Mouse (Mus musculus) effector memory CD4-positive, alpha-beta T cell, adult 5 months (primary cell): ENCODE measurements around the gene Zkscan4. TPM values are rescaled to one million over a fixed set of nuclear protein-coding genes. Genes with fewer than 3 reads are reported as not detected.

ENCODE experiments used
- polyA plus RNA-seq: library from polyadenylated mRNA; unstranded; fragments of 100-300 nt; shearing (Covaris generic); gene quantifications from one replicate; pipeline ENCODE4 v1.2.1, GENCODE M21; 2017

The Zkscan4 gene
- polyA plus RNA-seq, result not detected

GRCm38 (mm10) chr13:21478759-21479670, at the start of gene Zkscan4, which contains the start of gene Gm10065:
Gene Zkscan4, plus strand, starts transcription at chr13:21478907.
Gene Gm10065, minus strand, starts transcription at chr13:21479441.

GRCm38 (mm10) chr13:21440503-21441206, 38.1 kb upstream of the Zkscan4 start, which contains the start of gene Pgbd1:
Gene Pgbd1, minus strand, starts transcription at chr13:21441058.

GRCm38 (mm10) chr13:21453449-21453848, 25.3 kb upstream of the Zkscan4 start, which contains the start of gene Zscan26:
Gene Zscan26, minus strand, starts transcription at chr13:21453730.

GRCm38 (mm10) chr13:21468061-21469019, 10.4 kb upstream of the Zkscan4 start, which contains the start of gene Nkapl:
Gene Nkapl, minus strand, starts transcription at chr13:21468509.

GRCm38 (mm10) chr13:21495080-21495479, 16.4 kb downstream of the Zkscan4 start, which contains the start of gene AK157302:
Gene AK157302, plus strand, starts transcription at chr13:21495223.

GRCm38 (mm10) chr13:21501182-21501581, 22.5 kb downstream of the Zkscan4 start, which contains the start of gene Gm11273:
Gene Gm11273, minus strand, starts transcription at chr13:21501418.

GRCm38 (mm10) chr13:21530781-21531201, 52.1 kb downstream of the Zkscan4 start, which contains the start of gene Zkscan8:
Gene Zkscan8, minus strand, starts transcription at chr13:21531120.

Other genes starting within 250 kb of the Zkscan4 start
- 0.22 TPM for gene Gpx5, start 186.2 kb upstream of the Zkscan4 start, polyA plus RNA-seq
- gene Gpx6, start 166.8 kb upstream of the Zkscan4 start, polyA plus RNA-seq, result not detected
- gene Olfr1367, start 132.0 kb upstream of the Zkscan4 start, polyA plus RNA-seq, result not detected
- 3.6 TPM for gene Zscan12, start 116.1 kb upstream of the Zkscan4 start, polyA plus RNA-seq
- 38.3 TPM for gene Zkscan3, start 76.2 kb upstream of the Zkscan4 start, polyA plus RNA-seq
- gene Pgbd1, start 37.8 kb upstream of the Zkscan4 start, polyA plus RNA-seq, result 0.21 TPM
- 7.0 TPM for gene Zscan26, start 25.2 kb upstream of the Zkscan4 start, polyA plus RNA-seq
- gene Nkapl, start 10.4 kb upstream of the Zkscan4 start, polyA plus RNA-seq, result not detected
- not detected for gene Gm10065, start 534 bp downstream of the Zkscan4 start, polyA plus RNA-seq
- 0.20 TPM for gene AK157302, start 16.3 kb downstream of the Zkscan4 start, polyA plus RNA-seq
- gene Gm11273, start 22.5 kb downstream of the Zkscan4 start, polyA plus RNA-seq, result 5.8 TPM
- gene Zkscan8, start 52.2 kb downstream of the Zkscan4 start, polyA plus RNA-seq, result 3.2 TPM
- gene Olfr1366, start 63.9 kb downstream of the Zkscan4 start, polyA plus RNA-seq, result not detected
- not detected for gene Olfr1535, start 81.0 kb downstream of the Zkscan4 start, polyA plus RNA-seq
- gene Olfr1364, start 102.9 kb downstream of the Zkscan4 start, polyA plus RNA-seq, result not detected
- gene Olfr1362, start 135.1 kb downstream of the Zkscan4 start, polyA plus RNA-seq, result not detected
- gene Olfr11, start 163.6 kb downstream of the Zkscan4 start, polyA plus RNA-seq, result not detected
- not detected for gene Olfr1361, start 184.5 kb downstream of the Zkscan4 start, polyA plus RNA-seq
- gene Olfr1360, start 198.5 kb downstream of the Zkscan4 start, polyA plus RNA-seq, result not detected
- gene Olfr1359, start 219.2 kb downstream of the Zkscan4 start, polyA plus RNA-seq, result not detected
- gene Hist1h2bl, start 237.2 kb downstream of the Zkscan4 start, polyA plus RNA-seq, result not detected
- gene Hist1h2ai, start 237.5 kb downstream of the Zkscan4 start, polyA plus RNA-seq, result not detected
- gene Hist1h3h, start 238.8 kb downstream of the Zkscan4 start, polyA plus RNA-seq, result not detected
- gene Hist1h2bm, start 243.1 kb downstream of the Zkscan4 start, polyA plus RNA-seq, result not detected